Mouse (Mus musculus) intestine, postnatal 0 days (tissue): Measurements from ENCODE around the gene Limk2. TPM values are rescaled to one million over a fixed set of nuclear protein-coding genes. Genes with fewer than 3 reads are reported as not detected.

ENCODE experiments used
- ATAC-seq: fragments of 200-750 bp; cut with Nextera tagmentation; 2 replicates; pipeline ENCODE4 v1.8.0; 2017; ENCODE audit warnings: mild to moderate bottlenecking, moderate TSS enrichment, moderate library complexity
- H3K27ac ChIP-seq: fragments of 300-500 bp; sonication (generic); 2 replicates; pipeline ENCODE4 v1.5.1; 2014; ENCODE audit warnings: mild to moderate bottlenecking, low read depth, low read length, moderate library complexity
- H3K27me3 ChIP-seq: fragments of 300-500 bp; sonication (generic); replicated peaks from 2 replicates; pipeline ENCODE4 v1.6.1; 2014; ENCODE audit warnings: low read length, mixed read lengths; ENCODE audit not compliant: control insufficient read depth, insufficient read depth
- H3K36me3 ChIP-seq: fragments of 300-500 bp; sonication (generic); 2 replicates; pipeline ENCODE4 v1.6.1; 2014; ENCODE audit warnings: mild to moderate bottlenecking, moderate library complexity; ENCODE audit not compliant: control insufficient read depth, insufficient read depth
- H3K4me1 ChIP-seq: fragments of 300-500 bp; sonication (generic); replicated peaks from 2 replicates; pipeline ENCODE4 v1.6.1; 2014; ENCODE audit warnings: antibody characterized with exemption, low read length, mixed read lengths; ENCODE audit not compliant: control insufficient read depth, insufficient read depth
- H3K4me2 ChIP-seq: fragments of 300-500 bp; sonication (generic); replicated peaks from 2 replicates; pipeline ENCODE4 v1.6.1; 2014; ENCODE audit warnings: low read depth, mild to moderate bottlenecking, moderate library complexity
- H3K4me3 ChIP-seq: fragments of 300-500 bp; sonication (generic); 2 replicates; pipeline ENCODE4 v1.5.1; 2014; ENCODE audit warnings: low read depth, low read length
- H3K9ac ChIP-seq: fragments of 300-500 bp; sonication (generic); 2 replicates; pipeline ENCODE4 v1.6.1; 2014; ENCODE audit warnings: mild to moderate bottlenecking, low read depth, low read length
- H3K9me3 ChIP-seq: fragments of 300-500 bp; sonication (generic); 2 replicates; pipeline ENCODE4 v1.6.1; 2016; ENCODE audit warnings: mixed run types; ENCODE audit not compliant: control insufficient read depth
- CTCF ChIP-seq: sonication (generic); IDR thresholded peaks from 2 replicates; pipeline ENCODE4 v1.5.1; 2016; ENCODE audit warnings: low read depth, mild to moderate bottlenecking, control low read depth, antibody characterized with exemption, moderate library complexity
- WGBS: fragments of 180-500 bp; shearing (Covaris S2); extraction: QIAGEN DNeasy Blood & Tissue Kit; methylation state at CpG from one replicate; pipeline ENCODE4 v1.1.7; 2014; 5-methylcytosine and 5-hydroxymethylcytosine counted together
- polyA plus RNA-seq: library from polyadenylated mRNA; unstranded; fragments of >200 nt; fragmentation: Nextera tagmentation; extraction: Ambion mirVana; gene quantifications from 2 replicates; pipeline ENCODE4 v1.2.1, GENCODE M21; 2015

The Limk2 gene
- polyA plus RNA-seq, 1 experiment from 2014 or later, result 68.4 TPM

- Histone ChIP-seq H3K4me1 (0 out of 2 replicates have a peak, but pooled peaks cover 3% of the 10 kb centered on the region), H3K27ac (no peak overlapping the region), H3K9me3 (no peaks in the 10 kb centered on the region), H3K4me3 (no peak overlapping the region), H3K9ac (no peak overlapping the region), H3K36me3 (no peaks in the 10 kb centered on the region), H3K4me2 (no peak overlapping the region), H3K27me3 (no peaks in the 10 kb centered on the region)
- WGBS, result 91% methylated on average over 1 of the region's 1 CpGs
- TF ChIP-seq CTCF, result no peak
- ATAC-seq, result no peak
Observed at GRCm38 (mm10) chr11:3437621-3438020, 28.6 kb upstream of the Limk2 start.

- H3K9me3 ChIP-seq, result no peaks in the 10 kb centered on the region
- no peak overlapping the region for H3K4me3 ChIP-seq
- H3K9ac ChIP-seq, result no peak overlapping the region
- no peak for ATAC-seq
- WGBS, result 87% methylated on average over 4 of the region's 4 CpGs
- no peak for TF ChIP-seq CTCF
- H3K27me3 ChIP-seq, result no peaks in the 10 kb centered on the region
- no peak overlapping the region for H3K4me2 ChIP-seq
- 0 out of 2 replicates have a peak, but pooled peaks cover 15% of the 10 kb centered on the region for H3K36me3 ChIP-seq
- H3K4me1 ChIP-seq, result 0 out of 2 replicates have a peak, but pooled peaks cover 3% of the 10 kb centered on the region
- H3K27ac ChIP-seq, result no peak overlapping the region
Observed at GRCm38 (mm10) chr11:3433809-3434208, 24.8 kb upstream of the Limk2 start.

GRCm38 (mm10) chr11:3431976-3432603, 23.1 kb upstream of the Limk2 start:
- Histone ChIP-seq H3K36me3 (0 out of 2 replicates have a peak, but pooled peaks cover 16% of the 10 kb centered on the region), H3K9me3 (no peaks in the 10 kb centered on the region), H3K27me3 (no peaks in the 10 kb centered on the region), H3K9ac (no peak overlapping the region), H3K27ac (no peak overlapping the region), H3K4me3 (no peak overlapping the region), H3K4me2 (no peak overlapping the region), H3K4me1 (0 out of 2 replicates have a peak, but pooled peaks cover 3% of the 10 kb centered on the region)
- TF ChIP-seq CTCF, result no peak
- ATAC-seq, result no peak
- WGBS, result 92% methylated on average over 6 of the region's 6 CpGs

- 0 out of 2 replicates have a peak, but pooled peaks cover 16% of the 10 kb centered on the region for H3K36me3 ChIP-seq
- no peak overlapping the region for H3K4me2 ChIP-seq
- no peaks in the 10 kb centered on the region for H3K27me3 ChIP-seq
- H3K4me3 ChIP-seq, result no peak overlapping the region
- ATAC-seq, result no peak
- no peaks in the 10 kb centered on the region for H3K9me3 ChIP-seq
- no peak overlapping the region for H3K27ac ChIP-seq
- 0 out of 2 replicates have a peak, but pooled peaks cover 3% of the 10 kb centered on the region for H3K4me1 ChIP-seq
- 92% methylated on average over 3 of the region's 3 CpGs for WGBS
- H3K9ac ChIP-seq, result no peak overlapping the region
- TF ChIP-seq CTCF, result no peak
Observed at GRCm38 (mm10) chr11:3431515-3431914, 22.5 kb upstream of the Limk2 start.

GRCm38 (mm10) chr11:3428632-3429031, 19.6 kb upstream of the Limk2 start:
- Histone ChIP-seq H3K4me2 (no peak overlapping the region), H3K4me3 (no peak overlapping the region), H3K27me3 (no peaks in the 10 kb centered on the region), H3K27ac (no peak overlapping the region), H3K9ac (0 out of 2 replicates have a peak overlapping the region, but pooled peaks have one; percentile 2), H3K36me3 (peaks cover 27% of the 10 kb centered on the region; the same call in 1 of the 2 replicates), H3K4me1 (no peaks in the 10 kb centered on the region), H3K9me3 (no peaks in the 10 kb centered on the region)
- ATAC-seq, result no peak
- TF ChIP-seq CTCF, result no peak
- 57% methylated on average over 7 of the region's 7 CpGs for WGBS

GRCm38 (mm10) chr11:3427697-3428230, 18.8 kb upstream of the Limk2 start:
- Histone ChIP-seq H3K4me3 (no peak overlapping the region), H3K4me2 (no peak overlapping the region), H3K27ac (no peak overlapping the region), H3K4me1 (no peaks in the 10 kb centered on the region), H3K27me3 (no peaks in the 10 kb centered on the region), H3K9me3 (no peaks in the 10 kb centered on the region), H3K36me3 (peaks cover 27% of the 10 kb centered on the region; the same call in 1 of the 2 replicates), H3K9ac (no peak overlapping the region)
- TF ChIP-seq CTCF, result no peak
- 85% methylated on average over 3 of the region's 3 CpGs for WGBS
- no peak for ATAC-seq
